29 mouse cellular contexts compared by ENCODE assay signal in the genomic region with DNA sequence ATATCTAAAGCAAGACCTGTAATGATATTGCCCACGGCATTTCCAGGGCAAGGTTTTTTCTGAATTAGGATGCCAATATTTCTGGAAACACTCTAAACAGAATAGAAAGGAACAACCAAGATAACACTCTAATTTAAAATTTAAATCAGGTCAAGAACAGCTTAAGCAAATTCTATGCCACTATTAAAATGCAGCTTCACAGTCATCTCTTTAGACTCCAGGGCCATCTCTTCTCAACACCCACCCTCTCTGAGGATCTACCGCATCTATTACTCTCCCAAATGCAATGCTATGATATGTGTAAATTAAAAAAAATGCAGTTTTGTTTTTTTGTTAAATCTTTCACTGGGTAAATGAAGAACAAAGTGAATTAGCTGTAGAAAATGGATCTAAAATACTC.
"Had no signal": no experiment of that assay in that cellular context is flagged by ENCODE, and none has a peak within 500 bp of the region (broad histone marks: within the 10 kb centered on the region; RNA-seq: fewer than 3 reads in every experiment).

No protein-coding gene starts in this region.

- H3K9ac ChIP-seq: embryonic facial prominence, embryonic 12.5 days; embryonic facial prominence, embryonic 13.5 days; embryonic facial prominence, embryonic 15.5 days; forebrain, embryonic 12.5 days; forebrain, embryonic 13.5 days; forebrain, embryonic 15.5 days; forebrain, postnatal 0 days had no signal

- H3K4me2 ChIP-seq: embryonic facial prominence, embryonic 12.5 days; embryonic facial prominence, embryonic 13.5 days; embryonic facial prominence, embryonic 15.5 days; forebrain, embryonic 12.5 days; forebrain, embryonic 13.5 days; forebrain, embryonic 15.5 days had no signal

- H3K4me1 ChIP-seq: embryonic facial prominence, embryonic 10.5 days; embryonic facial prominence, embryonic 12.5 days; embryonic facial prominence, embryonic 13.5 days; embryonic facial prominence, embryonic 15.5 days; forebrain, embryonic 10.5 days; forebrain, embryonic 12.5 days; forebrain, embryonic 13.5 days; forebrain, embryonic 15.5 days had no signal

- H3K36me3 ChIP-seq: embryonic facial prominence, embryonic 10.5 days; embryonic facial prominence, embryonic 12.5 days; embryonic facial prominence, embryonic 13.5 days; embryonic facial prominence, embryonic 15.5 days; forebrain, embryonic 10.5 days; forebrain, embryonic 12.5 days; forebrain, embryonic 15.5 days had no signal

- DNase-seq: cerebellum, adult 2 months; cerebellum, adult 8-10 months; cerebellum, adult 9-10 months; cerebellum, adult 9-11 months; cerebellum, postnatal 10 days; cerebellum, postnatal 14 days; cerebellum, postnatal 25 days; cerebellum, postnatal 36 days; embryo, embryonic 11 days; forebrain, postnatal 0 days; gastrocnemius, adult 2 months; gastrocnemius, postnatal 10 days; gastrocnemius, postnatal 14 days; gastrocnemius, postnatal 25 days; gastrocnemius, postnatal 36 days; heart, adult 11 months; heart, adult 18-20 months; heart, adult 2 months had no signal

- H3K9me3 ChIP-seq: embryonic facial prominence, embryonic 10.5 days; embryonic facial prominence, embryonic 12.5 days; embryonic facial prominence, embryonic 13.5 days; embryonic facial prominence, embryonic 15.5 days; forebrain, embryonic 10.5 days; forebrain, embryonic 12.5 days; forebrain, embryonic 13.5 days; forebrain, embryonic 15.5 days had no signal

- ATAC-seq: forebrain, embryonic 13.5 days; forebrain, embryonic 14.5 days; forebrain, embryonic 15.5 days; forebrain, embryonic 16.5 days; forebrain, postnatal 0 days had no signal

- H3K4me3 ChIP-seq: embryonic facial prominence, embryonic 10.5 days; embryonic facial prominence, embryonic 12.5 days; embryonic facial prominence, embryonic 13.5 days; embryonic facial prominence, embryonic 15.5 days; erythroblast, embryonic 14.5 days; forebrain, embryonic 10.5 days; forebrain, embryonic 12.5 days; forebrain, embryonic 13.5 days; forebrain, embryonic 15.5 days; gastrocnemius, adult 2 months; heart, adult 2 months had no signal

- H3K27me3 ChIP-seq: embryonic facial prominence, embryonic 12.5 days; embryonic facial prominence, embryonic 13.5 days; embryonic facial prominence, embryonic 15.5 days; forebrain, embryonic 12.5 days; forebrain, embryonic 13.5 days; forebrain, embryonic 15.5 days had no signal

- H3K27ac ChIP-seq: embryonic facial prominence, embryonic 10.5 days; embryonic facial prominence, embryonic 12.5 days; embryonic facial prominence, embryonic 13.5 days; embryonic facial prominence, embryonic 15.5 days; forebrain, embryonic 10.5 days; forebrain, embryonic 12.5 days; forebrain, embryonic 13.5 days; forebrain, embryonic 15.5 days; gastrocnemius, adult 2 months; heart, adult 2 months had no signal
